Mouse (Mus musculus): Measurements from ENCODE around the gene Gm6880.

GRCm38 (mm10) chrX:74451157-74451912, 29.9 kb downstream of the Gm6880 start:
- TF ChIP-seq POLR2A (IDR thresholded peaks at IDR 0.05; ENCODE audit: extremely low read depth, insufficient read depth, low read length), result no peak
- TF ChIP-seq CTCF (IDR thresholded peaks at IDR 0.05; ENCODE audit: extremely low read depth, insufficient read depth, low read length), result no peak
